Mouse (Mus musculus) gastrocnemius, postnatal 4 days (tissue): ENCODE results near the gene Serpina10. TPM values are rescaled to one million over a fixed set of nuclear protein-coding genes. Genes with fewer than 3 reads are reported as not detected.
"Not testable (repeated sequence)": the region's sequence is repeated elsewhere in the genome, so short reads cannot be mapped to it uniquely, and the experiment has no call there.

ENCODE experiments used
- DNase-seq, 2 experiments: peaks; one replicate each; pipeline ENCODE4 v3.0.0; 2021 to 2022; ENCODE audit warnings: low spot score in 2 of 2, mixed read lengths in 2 of 2
- total RNA-seq, 2 experiments: library from RNA; stranded (reverse); gene quantifications; 2 replicates each; pipeline ENCODE4 v1.2.3; 2021

Serpina10 gene
- total RNA-seq, 2 experiments from 2014 or later = 0.54 TPM; not detected in 1

- no peak for DNase-seq
Measured at GRCm38 (mm10) chr12:103615734-103616133, 15.5 kb downstream of the Serpina10 start.

GRCm38 (mm10) chr12:103615141-103615540 is 16.1 kb downstream of the Serpina10 start:
- DNase-seq = no peak

GRCm38 (mm10) chr12:103601839-103602238 is 29.4 kb downstream of the Serpina10 start:
- no peak for DNase-seq

- DNase-seq = no peak
Measured at GRCm38 (mm10) chr12:103600364-103600763, 30.9 kb downstream of the Serpina10 start.

GRCm38 (mm10) chr12:103598411-103598810 is 32.8 kb downstream of the Serpina10 start:
- no peak for DNase-seq

- no peak for DNase-seq
Measured at GRCm38 (mm10) chr12:103583771-103584170, 47.5 kb downstream of the Serpina10 start.

GRCm38 (mm10) chr12:103578148-103578547 is 53.1 kb downstream of the Serpina10 start:
- DNase-seq = not testable (repeated sequence)

- DNase-seq = no peak
Measured at GRCm38 (mm10) chr12:103569690-103570089, 61.6 kb downstream of the Serpina10 start.

GRCm38 (mm10) chr12:103567129-103567528 is 64.1 kb downstream of the Serpina10 start:
- DNase-seq = no peak

- no peak for DNase-seq
Measured at GRCm38 (mm10) chr12:103565151-103565550, 66.1 kb downstream of the Serpina10 start.

Other genes with a start within 250 kb of the Serpina10 start
- gene Otub2, start 242.8 kb downstream of the Serpina10 start, total RNA-seq = 1 to 10 TPM; 3.7 to 4.1 TPM
- gene 9330161L09Rik, start 223.6 kb downstream of the Serpina10 start, total RNA-seq = 1 to 10 TPM in 1 of 2 experiments, under 1 TPM in 1; 0.83 to 1.9 TPM
- 10 to 100 TPM; 59.2 to 59.3 TPM for gene Ddx24, start 205.6 kb downstream of the Serpina10 start, total RNA-seq
- gene Ifi27, start 197.2 kb downstream of the Serpina10 start, total RNA-seq = 100 to 1,000 TPM; 146 to 155 TPM
- 10 to 100 TPM; 17.5 to 27.8 TPM for gene Ifi27l2a, start 187.8 kb downstream of the Serpina10 start, total RNA-seq
- gene Ifi27l2b, start 174.2 kb downstream of the Serpina10 start, total RNA-seq = not detected
- under 1 TPM; 0.70 to 0.88 TPM for gene Ppp4r4, start 99.2 kb downstream of the Serpina10 start, total RNA-seq
- gene Serpina6, start 25.8 kb upstream of the Serpina10 start, total RNA-seq = not detected
- not detected for gene Serpina16, start 44.7 kb upstream of the Serpina10 start, total RNA-seq
- not detected for gene Serpina1f, start 64.1 kb upstream of the Serpina10 start, total RNA-seq
- 10 to 100 TPM in 1 of 2 experiments, 1 to 10 TPM in 1; 1.1 to 11.4 TPM for gene Serpina1d, start 142.1 kb upstream of the Serpina10 start, total RNA-seq
- gene Serpina1b, start 198.9 kb upstream of the Serpina10 start, total RNA-seq = 10 to 100 TPM in 1 of 2 experiments, 1 to 10 TPM in 1; 2.0 to 25.0 TPM
- gene Serpina1a, start 232.1 kb upstream of the Serpina10 start, total RNA-seq = 1 to 10 TPM in 1 of 2 experiments, under 1 TPM in 1; 0.93 to 9.3 TPM